Mouse (Mus musculus): ENCODE measurements around the gene Cldnd1. TPM values are rescaled to one million over a fixed set of nuclear protein-coding genes. Genes with fewer than 3 reads are reported as not detected.

Cldnd1 gene
- polyA plus RNA-seq (2011; ENCODE audit: insufficient read length, low read depth, missing spikeins), result 98.1 and 112 TPM in 2 replicates

- peak within 1 kb of the TSS; percentile 91 for H3K4me3 ChIP-seq (ENCODE audit: insufficient read depth, low read length)
- TF ChIP-seq CTCF (IDR thresholded peaks at IDR 0.05; ENCODE audit: borderline replicate concordance, insufficient read depth, low read length), result no peak
- peak; percentile 81 for TF ChIP-seq POLR2A (IDR thresholded peaks at IDR 0.05; ENCODE audit: low read depth, low read length)
- H3K4me1 ChIP-seq (ENCODE audit: control insufficient read depth, insufficient read depth, low read length), result peaks cover 3% of the 10 kb centered on the region; the same call in 1 of the 2 replicates
- peak within 1 kb of the TSS; percentile 80 for H3K27ac ChIP-seq (ENCODE audit: insufficient read depth, low read length)
Measured at GRCm38 (mm10) chr16:58727477-58728131, at the start of gene Cldnd1. TSS of gene Cldnd1 (plus strand) at chr16:58727910.

DNA sequence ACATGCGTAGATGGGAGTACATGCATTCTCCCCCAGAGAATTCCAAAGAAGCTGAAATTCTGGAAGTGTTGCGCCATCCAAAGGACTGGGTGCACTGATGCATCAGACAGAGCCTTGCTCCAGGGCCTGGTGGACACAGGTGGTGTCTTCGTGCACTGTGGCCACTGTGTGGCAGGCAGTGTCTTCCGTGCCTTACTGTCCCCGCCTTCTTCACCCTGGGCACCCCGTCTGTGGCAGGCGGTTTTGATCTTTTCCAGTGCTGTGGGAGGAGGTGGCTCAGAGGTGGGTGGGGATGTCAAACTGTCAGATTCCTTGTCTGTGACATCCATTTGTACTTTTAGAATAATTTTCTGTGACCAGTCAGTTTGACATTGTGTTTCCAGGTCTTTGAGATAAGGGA is 49.0 kb upstream of the Cldnd1 start:
- no peaks in the 10 kb centered on the region for H3K4me1 ChIP-seq (ENCODE audit: control insufficient read depth, insufficient read depth, low read length)
- TF ChIP-seq CTCF (IDR thresholded peaks at IDR 0.05; ENCODE audit: borderline replicate concordance, insufficient read depth, low read length) (peak; percentile 4; the same call in 1 of the 2 replicates), POLR2A (IDR thresholded peaks at IDR 0.05; ENCODE audit: low read depth, low read length) (no peak)
- no peak overlapping the region for H3K27ac ChIP-seq (ENCODE audit: insufficient read depth, low read length)
- H3K4me3 ChIP-seq (ENCODE audit: insufficient read depth, low read length), result no peak overlapping the region

GRCm38 (mm10) chr16:58682046-58682445 is 45.7 kb upstream of the Cldnd1 start:
- H3K4me3 ChIP-seq (ENCODE audit: insufficient read depth, low read length), result no peak overlapping the region
- TF ChIP-seq POLR2A (IDR thresholded peaks at IDR 0.05; ENCODE audit: low read depth, low read length), result no peak
- H3K4me1 ChIP-seq (ENCODE audit: control insufficient read depth, insufficient read depth, low read length), result no peaks in the 10 kb centered on the region
- no peak overlapping the region for H3K27ac ChIP-seq (ENCODE audit: insufficient read depth, low read length)

DNA sequence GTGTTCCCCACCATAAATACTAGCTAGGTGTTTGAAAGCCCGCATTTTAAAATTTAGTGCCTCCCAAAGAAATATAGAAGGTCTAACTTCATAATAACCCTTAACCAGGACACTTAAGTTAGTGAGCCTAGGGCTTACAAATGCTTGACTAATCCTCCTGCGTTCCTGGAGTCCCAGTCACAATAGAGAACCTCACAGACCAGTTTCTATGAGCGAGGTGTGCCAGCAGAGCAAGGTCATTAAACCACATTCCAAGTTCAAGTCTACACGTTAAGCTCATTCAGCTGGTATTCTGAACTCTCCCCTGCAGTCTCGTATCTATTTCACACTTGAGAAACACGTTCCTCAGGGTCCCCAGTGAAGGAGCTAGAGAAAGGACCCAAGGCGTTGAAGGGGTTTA is 44.8 kb upstream of the Cldnd1 start:
- H3K4me3 ChIP-seq (ENCODE audit: insufficient read depth, low read length), result no peak overlapping the region
- TF ChIP-seq CTCF (IDR thresholded peaks at IDR 0.05; ENCODE audit: borderline replicate concordance, insufficient read depth, low read length), result no peak
- no peak for TF ChIP-seq POLR2A (IDR thresholded peaks at IDR 0.05; ENCODE audit: low read depth, low read length)
- H3K4me1 ChIP-seq (ENCODE audit: control insufficient read depth, insufficient read depth, low read length), result no peaks in the 10 kb centered on the region
- no peak overlapping the region for H3K27ac ChIP-seq (ENCODE audit: insufficient read depth, low read length)

GRCm38 (mm10) chr16:58683911-58684310 is 43.8 kb upstream of the Cldnd1 start:
- H3K4me1 ChIP-seq (ENCODE audit: control insufficient read depth, insufficient read depth, low read length), result no peaks in the 10 kb centered on the region
- no peak overlapping the region for H3K4me3 ChIP-seq (ENCODE audit: insufficient read depth, low read length)
- H3K27ac ChIP-seq (ENCODE audit: insufficient read depth, low read length), result no peak overlapping the region
- TF ChIP-seq CTCF (IDR thresholded peaks at IDR 0.05; ENCODE audit: borderline replicate concordance, insufficient read depth, low read length), result no peak
- TF ChIP-seq POLR2A (IDR thresholded peaks at IDR 0.05; ENCODE audit: low read depth, low read length), result no peak

DNA sequence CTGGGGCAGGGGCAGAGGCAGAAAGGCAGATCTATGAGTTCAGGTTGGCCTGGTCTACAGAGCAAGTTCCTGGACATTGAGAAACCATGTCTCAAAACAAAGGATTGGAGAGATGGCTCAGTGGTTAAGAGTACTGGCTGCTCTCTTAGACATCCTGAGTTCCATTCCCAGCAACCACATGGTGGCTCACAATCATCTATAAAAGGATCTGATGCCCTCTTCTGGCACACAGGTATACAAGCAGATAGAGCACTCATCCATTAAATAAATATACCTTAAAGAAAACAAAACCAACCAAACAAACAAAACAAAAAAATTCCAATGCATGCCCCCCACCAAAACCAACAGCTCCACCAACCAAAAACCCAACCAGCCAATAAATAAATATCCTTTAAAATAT is 43.2 kb upstream of the Cldnd1 start:
- Histone ChIP-seq H3K4me3 (ENCODE audit: insufficient read depth, low read length) (no peak overlapping the region), H3K27ac (ENCODE audit: insufficient read depth, low read length) (no peak overlapping the region), H3K4me1 (ENCODE audit: control insufficient read depth, insufficient read depth, low read length) (no peaks in the 10 kb centered on the region)
- TF ChIP-seq POLR2A (IDR thresholded peaks at IDR 0.05; ENCODE audit: low read depth, low read length), result no peak
- TF ChIP-seq CTCF (IDR thresholded peaks at IDR 0.05; ENCODE audit: borderline replicate concordance, insufficient read depth, low read length), result no peak

- no peak overlapping the region for H3K4me3 ChIP-seq (ENCODE audit: insufficient read depth, low read length)
- no peak overlapping the region for H3K27ac ChIP-seq (ENCODE audit: insufficient read depth, low read length)
- H3K4me1 ChIP-seq (ENCODE audit: control insufficient read depth, insufficient read depth, low read length), result no peaks in the 10 kb centered on the region
- no peak for TF ChIP-seq CTCF (IDR thresholded peaks at IDR 0.05; ENCODE audit: borderline replicate concordance, insufficient read depth, low read length)
- no peak for TF ChIP-seq POLR2A (IDR thresholded peaks at IDR 0.05; ENCODE audit: low read depth, low read length)
Measured at GRCm38 (mm10) chr16:58685548-58686537, 41.9 kb upstream of the Cldnd1 start.

DNA sequence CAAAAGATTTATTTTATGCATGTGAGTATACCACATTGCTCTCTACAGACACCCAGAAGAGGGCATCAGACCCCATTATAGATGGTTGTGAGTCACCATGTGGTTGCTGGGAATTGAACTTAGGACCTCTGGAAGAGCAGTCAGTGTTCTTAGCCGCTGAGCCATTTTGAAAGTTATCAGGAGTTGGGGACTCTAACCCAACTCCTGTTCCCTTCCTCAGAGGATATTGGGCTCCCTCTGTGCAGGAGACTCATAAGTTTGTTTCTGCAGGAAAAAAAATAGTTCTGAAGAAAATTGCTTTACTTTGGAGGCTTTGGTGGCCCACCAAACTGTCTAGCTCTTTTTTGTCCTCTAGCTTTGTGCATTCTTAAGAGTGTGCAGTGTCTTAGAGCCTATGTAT is 39.2 kb upstream of the Cldnd1 start:
- TF ChIP-seq CTCF (IDR thresholded peaks at IDR 0.05; ENCODE audit: borderline replicate concordance, insufficient read depth, low read length), result no peak
- TF ChIP-seq POLR2A (IDR thresholded peaks at IDR 0.05; ENCODE audit: low read depth, low read length), result no peak
- Histone ChIP-seq H3K4me3 (ENCODE audit: insufficient read depth, low read length) (no peak overlapping the region), H3K4me1 (ENCODE audit: control insufficient read depth, insufficient read depth, low read length) (no peaks in the 10 kb centered on the region), H3K27ac (ENCODE audit: insufficient read depth, low read length) (no peak overlapping the region)

- TF ChIP-seq POLR2A (IDR thresholded peaks at IDR 0.05; ENCODE audit: low read depth, low read length), result no peak
- no peak for TF ChIP-seq CTCF (IDR thresholded peaks at IDR 0.05; ENCODE audit: borderline replicate concordance, insufficient read depth, low read length)
- Histone ChIP-seq H3K4me1 (ENCODE audit: control insufficient read depth, insufficient read depth, low read length) (no peaks in the 10 kb centered on the region), H3K27ac (ENCODE audit: insufficient read depth, low read length) (no peak overlapping the region), H3K4me3 (ENCODE audit: insufficient read depth, low read length) (no peak overlapping the region)
Measured at GRCm38 (mm10) chr16:58689555-58690169, 38.0 kb upstream of the Cldnd1 start.
